Mouse (Mus musculus) intestine, postnatal 0 days (tissue): ENCODE data around the gene Nek8. TPM values are rescaled to one million over a fixed set of nuclear protein-coding genes. Genes with fewer than 3 reads are reported as not detected.

Experiments used
- ATAC-seq: fragments of 200-750 bp; cut with Nextera tagmentation; 2 replicates; pipeline ENCODE4 v1.8.0; 2017; ENCODE audit warnings: mild to moderate bottlenecking, moderate TSS enrichment, moderate library complexity
- H3K27ac ChIP-seq: fragments of 300-500 bp; sonication (generic); 2 replicates; pipeline ENCODE4 v1.5.1; 2014; ENCODE audit warnings: mild to moderate bottlenecking, low read depth, low read length, moderate library complexity
- H3K27me3 ChIP-seq: fragments of 300-500 bp; sonication (generic); replicated peaks from 2 replicates; pipeline ENCODE4 v1.6.1; 2014; ENCODE audit warnings: low read length, mixed read lengths; ENCODE audit not compliant: control insufficient read depth, insufficient read depth
- H3K36me3 ChIP-seq: fragments of 300-500 bp; sonication (generic); 2 replicates; pipeline ENCODE4 v1.6.1; 2014; ENCODE audit warnings: mild to moderate bottlenecking, moderate library complexity; ENCODE audit not compliant: control insufficient read depth, insufficient read depth
- H3K4me1 ChIP-seq: fragments of 300-500 bp; sonication (generic); replicated peaks from 2 replicates; pipeline ENCODE4 v1.6.1; 2014; ENCODE audit warnings: antibody characterized with exemption, low read length, mixed read lengths; ENCODE audit not compliant: control insufficient read depth, insufficient read depth
- H3K4me2 ChIP-seq: fragments of 300-500 bp; sonication (generic); replicated peaks from 2 replicates; pipeline ENCODE4 v1.6.1; 2014; ENCODE audit warnings: low read depth, mild to moderate bottlenecking, moderate library complexity
- H3K4me3 ChIP-seq: fragments of 300-500 bp; sonication (generic); 2 replicates; pipeline ENCODE4 v1.5.1; 2014; ENCODE audit warnings: low read depth, low read length
- H3K9ac ChIP-seq: fragments of 300-500 bp; sonication (generic); 2 replicates; pipeline ENCODE4 v1.6.1; 2014; ENCODE audit warnings: mild to moderate bottlenecking, low read depth, low read length
- H3K9me3 ChIP-seq: fragments of 300-500 bp; sonication (generic); 2 replicates; pipeline ENCODE4 v1.6.1; 2016; ENCODE audit warnings: mixed run types; ENCODE audit not compliant: control insufficient read depth
- CTCF ChIP-seq: sonication (generic); IDR thresholded peaks from 2 replicates; pipeline ENCODE4 v1.5.1; 2016; ENCODE audit warnings: low read depth, mild to moderate bottlenecking, control low read depth, antibody characterized with exemption, moderate library complexity
- WGBS: fragments of 180-500 bp; shearing (Covaris S2); extraction: QIAGEN DNeasy Blood & Tissue Kit; methylation state at CpG from one replicate; pipeline ENCODE4 v1.1.7; 2014; 5-methylcytosine and 5-hydroxymethylcytosine counted together
- microRNA-seq: library from miRNA; unstranded; fragments of <30 nt; microRNA quantifications from one replicate; pipeline ENCODE4, GENCODE M21; 2016
- polyA plus RNA-seq: library from polyadenylated mRNA; unstranded; fragments of >200 nt; fragmentation: Nextera tagmentation; extraction: Ambion mirVana; gene quantifications from 2 replicates; pipeline ENCODE4 v1.2.1, GENCODE M21; 2015

Nek8 gene
- polyA plus RNA-seq, 1 experiment from 2014 or later, result 5.8 TPM

- TF ChIP-seq CTCF, result no peak
- Histone ChIP-seq H3K9me3 (no peaks in the 10 kb centered on the region), H3K27ac (no peak overlapping the region), H3K4me1 (peaks cover 3% of the 10 kb centered on the region; the same call in 1 of the 2 replicates), H3K4me2 (no peak overlapping the region), H3K9ac (no peak overlapping the region), H3K4me3 (no peak overlapping the region), H3K27me3 (no peaks in the 10 kb centered on the region), H3K36me3 (no peaks in the 10 kb centered on the region)
- no peak for ATAC-seq
Observed at GRCm38 (mm10) chr11:78118467-78118866, 58.0 kb downstream of the Nek8 start.

DNA sequence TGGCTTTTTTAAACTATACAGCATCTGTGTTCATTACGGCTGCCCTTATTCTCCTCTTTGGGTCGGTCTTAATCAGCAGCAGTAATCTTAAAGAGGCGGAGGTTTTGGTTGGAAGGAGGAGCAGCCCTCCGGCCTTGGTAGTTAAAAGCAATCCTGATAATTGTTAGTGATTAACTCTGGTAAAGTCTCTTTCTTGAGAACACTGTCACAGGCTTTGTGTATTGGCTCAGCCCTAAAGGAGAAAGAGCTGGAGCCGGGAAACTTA is 60.4 kb downstream of the Nek8 start:
- Histone ChIP-seq H3K27me3 (no peaks in the 10 kb centered on the region), H3K4me1 (0 out of 2 replicates have a peak, but pooled peaks cover 3% of the 10 kb centered on the region), H3K4me3 (peak overlapping the region; percentile 59), H3K4me2 (peak overlapping the region; percentile 82), H3K27ac (no peak overlapping the region), H3K36me3 (no peaks in the 10 kb centered on the region), H3K9ac (peak overlapping the region; percentile 41; the same call in 1 of the 2 replicates), H3K9me3 (no peaks in the 10 kb centered on the region)
- TF ChIP-seq CTCF, result no peak
- WGBS, result 11% methylated on average over 5 of the region's 5 CpGs
- ATAC-seq, result no peak

Small RNA genes lying within 50 kb of the gene (microRNA-seq; reads per million reads assigned to microRNA genes)
- not detected for gene Mir7653

Other genes starting within 250 kb of the Nek8 start
- 0.77 and 0.80 TPM in 2 replicates for gene Sez6, start 245.9 kb downstream of the Nek8 start, polyA plus RNA-seq
- gene Phf12, start 193.9 kb downstream of the Nek8 start, polyA plus RNA-seq, result 7.2 and 8.4 TPM in 2 replicates
- 4.4 and 5.2 TPM in 2 replicates for gene Dhrs13, start 144.4 kb downstream of the Nek8 start, polyA plus RNA-seq
- gene Flot2, start 138.7 kb downstream of the Nek8 start, polyA plus RNA-seq, result 23.0 and 23.3 TPM in 2 replicates
- gene Eral1, start 96.3 kb downstream of the Nek8 start, polyA plus RNA-seq, result 12.2 and 13.0 TPM in 2 replicates
- 10.6 and 11.5 TPM in 2 replicates for gene Fam222b, start 82.0 kb downstream of the Nek8 start, polyA plus RNA-seq
- gene Traf4, start 11.1 kb downstream of the Nek8 start, polyA plus RNA-seq, result 30.8 and 30.9 TPM in 2 replicates
- gene Tlcd1, start within 50 bp of the Nek8 start, polyA plus RNA-seq, result 14.1 and 16.1 TPM in 2 replicates
- gene Rpl23a, start 6.9 kb upstream of the Nek8 start, polyA plus RNA-seq, result 762 and 768 TPM in 2 replicates
- gene Rab34, start 11.8 kb upstream of the Nek8 start, polyA plus RNA-seq, result 33.9 and 35.4 TPM in 2 replicates
- 0.77 and 1.1 TPM in 2 replicates for gene Proca1, start 16.7 kb upstream of the Nek8 start, polyA plus RNA-seq
- 61.8 and 66.6 TPM in 2 replicates for gene Sdf2, start 69.1 kb upstream of the Nek8 start, polyA plus RNA-seq
- gene Supt6, start 69.3 kb upstream of the Nek8 start, polyA plus RNA-seq, result 8.8 and 9.5 TPM in 2 replicates
- gene 2610507B11Rik, start 85.1 kb upstream of the Nek8 start, polyA plus RNA-seq, result 49.9 and 54.9 TPM in 2 replicates
- gene BC030499, start 114.2 kb upstream of the Nek8 start, polyA plus RNA-seq, result 0.07 TPM in 1 of 2 replicates, not detected in the other
- gene Spag5, start 124.9 kb upstream of the Nek8 start, polyA plus RNA-seq, result 4.5 and 4.6 TPM in 2 replicates
- 9.3 and 9.4 TPM in 2 replicates for gene Aldoc, start 146.3 kb upstream of the Nek8 start, polyA plus RNA-seq
- 58.6 and 60.8 TPM in 2 replicates for gene Pigs, start 151.7 kb upstream of the Nek8 start, polyA plus RNA-seq
- 26.9 and 28.4 TPM in 2 replicates for gene Unc119, start 166.8 kb upstream of the Nek8 start, polyA plus RNA-seq
- gene Foxn1, start 209.9 kb upstream of the Nek8 start, polyA plus RNA-seq, result not detected in 2 replicates
- gene Slc13a2, start 245.5 kb upstream of the Nek8 start, polyA plus RNA-seq, result 31.4 and 36.6 TPM in 2 replicates